Mouse (Mus musculus) adrenal gland, adult 2 months (tissue): ENCODE results near the gene Gm5431. TPM values are rescaled to one million over a fixed set of nuclear protein-coding genes. Genes with fewer than 3 reads are reported as not detected.
"Not testable (repeated sequence)": the region's sequence is repeated elsewhere in the genome, so short reads cannot be mapped to it uniquely, and the experiment has no call there.

Experiments used
- DNase-seq: peaks from one replicate; pipeline ENCODE4 v3.0.0; 2021
- long read RNA-seq: library from polyadenylated mRNA; stranded (forward); transcript quantifications from one replicate; pipeline ENCODE4 v2.0.0, GENCODE M21; 2021
- polyA plus RNA-seq: library from polyadenylated mRNA; depleted of rRNA; stranded (reverse); fragments of >200 nt; gene quantifications from 2 replicates; pipeline ENCODE4 v1.2.3, GENCODE M21; 2012; rRNA removed
- total RNA-seq, 2 experiments: library from RNA; stranded (reverse); gene quantifications; 2 replicates each; pipeline ENCODE4 v1.2.3; 2021

Gene Gm5431
- total RNA-seq (1 to 10 TPM; 1.8 to 2.9 TPM), polyA plus RNA-seq (0.09 and 0.12 TPM in 2 replicates)
- long read RNA-seq = 0 reads

DNA sequence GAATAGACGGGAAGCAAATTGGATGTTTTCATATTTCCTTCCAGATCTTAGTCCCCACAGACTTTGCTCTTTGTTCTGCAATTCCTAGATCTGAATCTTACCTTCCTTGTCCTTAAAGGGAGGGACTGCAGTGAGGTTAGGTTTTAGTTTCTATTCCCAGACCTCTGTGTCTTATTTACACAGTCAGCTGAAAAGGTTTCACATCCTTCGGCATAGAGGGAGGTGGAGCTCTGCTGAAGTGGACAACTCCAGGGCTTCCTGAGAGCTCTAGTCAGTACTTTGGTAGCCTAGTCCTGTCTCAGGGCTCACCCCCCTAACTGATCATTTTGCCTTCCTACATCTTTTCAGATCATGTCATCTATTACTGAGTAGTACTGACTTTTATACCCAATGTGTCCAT, at the start of gene Gm5431:
Gm5431 (minus strand) TSS at position 194 of the 400 bp plus-strand sequence.
- DNase-seq = no peak

DNA sequence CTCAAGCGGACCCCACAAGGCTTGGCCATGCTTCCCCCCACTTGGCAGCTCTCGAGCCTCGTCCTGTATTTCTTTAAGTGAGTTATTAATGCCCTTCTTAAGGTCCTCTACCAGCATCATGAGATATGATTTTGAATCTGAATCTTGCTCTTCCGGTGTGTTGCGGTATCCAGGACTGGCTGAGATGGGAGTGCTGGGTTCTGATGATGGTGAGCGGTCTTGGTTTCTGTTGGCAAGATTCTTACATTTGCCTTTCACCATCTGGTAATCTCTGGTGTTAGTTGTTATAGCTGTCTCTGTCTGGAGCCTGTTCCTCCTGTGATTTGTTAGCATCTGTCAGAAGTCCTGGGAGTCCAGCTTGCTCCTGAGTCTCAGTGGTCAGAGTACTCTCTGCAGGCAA, 44.1 kb upstream of the Gm5431 start, which contains the start of gene Psme2b:
Psme2b (minus strand) TSS at position 101 of the 400 bp plus-strand sequence.
- DNase-seq = not testable (repeated sequence)

DNA sequence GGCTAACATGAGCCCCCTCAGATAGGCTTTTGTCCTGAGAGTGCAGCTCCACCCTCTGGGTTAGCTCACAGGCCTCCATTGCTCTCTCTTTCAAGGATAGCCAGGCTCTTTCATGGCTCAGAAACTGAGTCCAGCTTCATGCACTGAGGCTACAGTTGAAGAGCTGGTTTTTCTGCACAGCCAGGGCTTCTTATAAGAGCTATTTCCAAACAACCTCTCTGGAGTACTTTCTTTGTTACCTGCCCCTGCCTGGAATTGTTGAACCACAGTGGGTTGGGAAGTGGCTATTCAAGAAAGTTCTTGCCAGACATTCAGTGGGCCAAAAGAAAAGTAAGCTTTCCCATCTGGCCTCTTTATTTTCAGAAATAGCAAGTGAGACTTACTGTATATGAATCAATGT, 37.3 kb upstream of the Gm5431 start:
- DNase-seq = not testable (repeated sequence)

DNA sequence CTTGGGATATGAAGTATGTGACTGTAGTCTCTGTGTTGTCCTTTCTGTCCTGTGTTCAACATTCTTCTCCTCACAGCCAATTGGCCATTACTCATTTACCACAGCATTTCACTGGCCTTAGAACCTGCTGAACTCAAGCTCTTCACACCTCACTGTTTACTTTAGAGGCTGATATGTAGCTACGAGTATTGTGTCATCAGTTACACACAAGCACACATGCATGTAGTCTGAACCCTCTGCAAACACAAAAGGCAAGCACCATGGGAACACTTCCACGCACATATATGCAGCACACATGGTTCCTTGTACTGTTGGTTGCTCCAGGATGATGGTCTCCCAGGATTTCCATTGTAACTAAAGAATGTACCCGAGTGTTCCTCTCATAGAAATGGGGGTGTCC, 33.3 kb upstream of the Gm5431 start:
- not testable (repeated sequence) for DNase-seq

DNA sequence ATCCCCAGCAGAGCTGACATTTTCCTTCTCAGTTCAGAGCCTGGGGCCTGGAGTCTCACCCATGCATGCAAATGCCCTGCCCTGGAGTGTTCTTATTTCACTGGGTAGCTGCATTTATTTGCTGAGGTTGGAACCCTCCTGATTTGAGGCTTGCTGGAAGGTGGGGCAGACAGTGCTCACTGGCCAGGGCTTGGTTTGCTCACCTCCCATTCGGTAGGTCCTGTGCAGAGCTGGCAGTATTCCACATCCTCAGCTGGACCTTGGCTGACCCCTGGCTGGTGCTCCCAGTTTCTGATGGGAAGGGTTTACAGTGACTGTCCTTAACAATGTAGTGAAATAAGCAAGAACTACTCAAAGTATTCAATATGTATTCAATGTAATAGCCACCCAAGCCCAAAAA, 31.9 kb upstream of the Gm5431 start:
- not testable (repeated sequence) for DNase-seq

DNA sequence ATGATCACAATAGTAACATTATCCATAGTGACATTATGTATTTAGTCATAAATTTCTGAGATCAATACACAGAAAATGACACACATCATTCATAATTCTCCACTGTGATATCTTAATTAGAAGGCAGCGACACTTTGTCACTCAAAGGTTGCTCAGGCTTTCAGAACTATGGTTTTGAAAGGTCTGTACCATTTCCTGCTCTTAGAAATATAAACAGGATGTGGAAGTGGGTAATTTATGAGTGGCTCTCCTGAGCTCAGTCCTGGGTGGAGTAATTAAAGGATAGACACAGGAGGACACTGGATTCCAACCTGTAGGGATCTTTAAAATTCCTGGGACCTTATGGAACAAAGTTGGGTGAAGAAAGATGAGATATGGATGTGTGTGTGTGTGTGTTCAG, 31.4 kb upstream of the Gm5431 start:
- not testable (repeated sequence) for DNase-seq

DNA sequence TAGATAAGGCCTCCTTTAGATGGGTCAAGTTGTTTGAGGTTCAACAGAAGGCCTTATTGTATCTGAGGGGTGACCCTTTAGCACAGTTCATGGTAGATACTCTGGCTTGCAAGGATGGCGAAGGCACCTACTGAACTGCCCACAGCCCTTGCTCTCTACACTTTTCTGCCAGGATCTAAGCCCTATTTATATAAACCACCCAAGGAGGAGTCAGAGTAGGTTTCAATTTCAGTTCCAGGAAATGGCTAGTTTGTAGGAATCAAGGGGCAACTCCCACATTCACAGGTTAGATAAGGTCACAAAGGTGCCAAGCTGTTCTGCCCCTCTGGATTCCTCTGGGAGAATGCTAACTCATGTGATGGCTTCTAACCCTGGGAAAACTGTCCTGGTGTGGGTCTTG, 26.1 kb upstream of the Gm5431 start:
- not testable (repeated sequence) for DNase-seq

DNA sequence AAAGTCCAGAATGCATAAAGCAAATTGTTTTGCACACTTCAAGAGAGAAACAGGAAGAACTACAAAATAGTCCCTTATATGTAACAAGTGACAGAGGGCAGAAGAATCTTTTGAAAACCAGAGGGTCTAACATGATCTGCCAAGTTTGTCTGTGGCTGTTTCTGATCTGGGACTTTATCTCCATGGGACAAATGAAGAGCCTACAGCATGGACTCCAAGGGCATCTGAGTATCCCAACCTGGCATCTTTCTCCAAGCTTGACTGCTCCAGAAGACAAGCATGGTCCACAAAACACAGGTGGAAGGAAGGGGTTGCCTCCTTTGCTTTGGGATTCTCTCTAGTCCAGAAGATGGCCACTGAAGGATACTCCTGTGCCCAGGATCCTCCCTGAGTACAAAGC, 24.4 kb upstream of the Gm5431 start:
- not testable (repeated sequence) for DNase-seq

DNA sequence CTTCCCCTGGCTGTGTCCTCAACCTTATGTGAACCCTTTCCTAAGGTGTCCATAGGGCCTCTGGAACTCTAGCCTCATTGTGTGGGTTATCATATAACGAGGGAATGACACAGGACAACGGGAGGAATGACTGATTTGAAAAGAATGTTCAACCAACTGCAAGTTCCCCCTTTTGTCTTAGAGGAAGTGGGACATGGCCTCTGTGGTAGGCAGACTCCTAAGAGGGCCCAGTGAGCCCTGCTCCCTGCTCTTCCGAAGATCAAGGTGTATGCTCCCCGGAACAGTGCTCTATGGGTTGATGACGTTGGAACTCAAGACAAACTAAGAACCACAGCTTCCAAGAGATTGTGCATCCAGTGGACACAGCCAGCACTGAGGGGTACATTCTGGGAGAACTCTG, 21.8 kb upstream of the Gm5431 start:
- DNase-seq = not testable (repeated sequence)

DNA sequence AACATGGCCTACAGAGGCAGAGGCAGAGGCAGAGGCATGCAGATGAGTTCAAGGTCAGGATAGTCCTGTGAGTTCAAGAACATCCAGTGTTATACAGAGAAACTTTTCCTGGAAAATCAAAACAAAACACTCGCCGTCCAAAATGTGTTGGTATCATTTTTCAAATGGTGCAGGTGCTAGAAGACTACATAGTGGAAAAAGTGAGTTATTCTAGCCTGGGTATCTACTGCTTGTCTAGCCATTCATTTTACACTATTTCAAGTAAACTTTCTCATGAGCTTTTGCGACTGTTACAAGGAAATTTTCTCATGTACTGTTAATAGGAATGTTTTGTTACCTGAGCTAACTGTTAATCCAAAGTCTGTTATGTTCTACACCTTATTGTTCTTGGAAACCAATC, 16.4 kb upstream of the Gm5431 start:
- DNase-seq = no peak

DNA sequence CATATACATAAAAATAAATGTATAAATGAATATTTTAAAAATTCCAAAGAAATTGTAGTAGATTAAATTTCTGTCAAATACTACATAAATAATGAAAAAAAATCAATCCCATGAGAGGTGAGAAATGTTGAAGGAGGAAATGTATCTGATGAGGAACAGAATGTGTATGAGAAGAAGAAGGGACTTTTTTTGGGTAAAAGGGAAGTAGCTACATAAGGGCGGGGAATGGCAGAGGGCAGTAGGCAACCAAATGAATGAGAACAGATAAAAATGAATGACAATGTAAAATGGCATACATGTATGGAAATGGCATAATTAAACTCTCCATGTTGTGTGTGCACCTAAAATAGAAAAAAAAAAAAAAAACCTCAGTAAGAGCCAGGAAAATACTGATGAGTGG, 11.6 kb upstream of the Gm5431 start:
- DNase-seq = no peak

DNA sequence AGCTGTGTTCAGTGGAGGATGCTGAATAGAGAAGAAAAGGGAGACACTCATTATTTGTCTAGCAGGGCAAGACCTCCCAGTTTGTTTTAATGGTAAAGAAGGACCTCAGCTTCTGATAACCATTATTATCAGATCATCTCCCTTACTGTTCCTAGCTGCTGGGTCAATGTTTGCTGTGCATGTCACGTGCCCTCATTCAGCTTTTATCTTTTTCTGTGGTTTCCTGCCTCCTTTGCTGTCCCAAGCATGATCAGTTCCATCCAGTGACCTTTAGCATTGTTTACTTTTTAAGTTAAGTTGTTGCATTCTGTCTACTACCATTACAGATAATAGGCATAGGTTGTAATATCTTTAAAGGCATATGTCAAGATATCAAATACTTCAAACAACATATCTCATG, 6.4 kb upstream of the Gm5431 start:
- DNase-seq = no peak

DNA sequence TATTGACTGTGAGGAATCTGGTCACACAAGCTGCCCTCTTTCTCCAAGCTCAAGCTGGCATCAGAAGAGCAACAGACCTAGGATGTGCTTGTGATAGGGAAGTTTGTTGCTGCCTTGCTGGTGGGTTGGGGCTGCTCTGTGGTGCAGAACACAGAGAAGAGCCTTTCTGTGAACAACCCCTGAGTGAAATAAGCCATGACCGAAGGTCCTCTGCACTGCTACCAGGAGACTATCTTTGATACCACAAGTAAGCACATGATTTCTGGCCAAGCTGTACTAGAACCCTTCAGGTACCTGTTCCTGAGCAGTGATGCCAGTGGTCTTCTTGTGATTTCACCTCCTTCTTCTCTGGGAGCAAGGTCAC, 465 bp downstream of the Gm5431 start:
- DNase-seq = not testable (repeated sequence)

DNA sequence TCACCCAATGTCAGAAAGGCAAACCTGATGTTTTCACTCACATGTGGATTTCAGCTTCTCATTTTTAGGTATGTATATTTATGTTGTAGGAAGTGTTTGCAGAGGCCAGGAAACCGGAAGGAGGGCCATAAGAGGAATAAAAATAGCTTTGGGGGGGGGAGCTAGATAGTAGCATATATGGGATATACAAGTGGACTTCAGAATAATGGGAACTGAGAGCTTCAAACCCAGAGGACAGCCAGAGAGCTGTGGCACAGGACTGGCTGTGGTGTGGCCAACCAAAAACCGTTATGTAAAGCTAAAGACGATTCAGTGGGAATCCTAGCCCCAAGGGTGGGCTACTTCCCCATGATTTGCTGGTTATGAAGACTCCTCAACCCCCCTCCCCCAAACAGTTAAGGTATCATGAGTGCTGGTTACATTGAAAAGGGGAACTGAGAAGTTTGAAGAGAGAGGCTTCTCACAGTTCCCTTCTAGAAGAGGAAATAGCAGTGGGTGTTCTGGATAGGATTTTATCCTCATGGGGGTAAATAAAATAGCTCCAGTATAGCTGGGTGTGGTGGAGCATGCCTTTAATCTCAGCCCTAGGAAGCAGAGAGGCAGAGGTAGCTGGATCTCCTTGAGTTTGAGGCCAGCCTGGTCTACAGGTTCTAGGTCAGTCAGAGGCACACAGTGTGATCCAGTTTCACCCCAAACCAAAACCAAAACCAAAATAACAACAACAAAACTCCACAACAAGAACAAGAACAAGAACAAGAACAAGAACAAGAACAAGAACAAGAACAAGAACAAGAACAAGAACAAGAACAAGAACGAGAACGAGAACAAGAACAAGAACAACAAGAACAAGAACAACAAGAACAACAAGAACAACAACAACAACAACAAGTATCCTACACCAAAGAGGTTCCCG, 1.1 kb downstream of the Gm5431 start:
- DNase-seq = not testable (repeated sequence)

DNA sequence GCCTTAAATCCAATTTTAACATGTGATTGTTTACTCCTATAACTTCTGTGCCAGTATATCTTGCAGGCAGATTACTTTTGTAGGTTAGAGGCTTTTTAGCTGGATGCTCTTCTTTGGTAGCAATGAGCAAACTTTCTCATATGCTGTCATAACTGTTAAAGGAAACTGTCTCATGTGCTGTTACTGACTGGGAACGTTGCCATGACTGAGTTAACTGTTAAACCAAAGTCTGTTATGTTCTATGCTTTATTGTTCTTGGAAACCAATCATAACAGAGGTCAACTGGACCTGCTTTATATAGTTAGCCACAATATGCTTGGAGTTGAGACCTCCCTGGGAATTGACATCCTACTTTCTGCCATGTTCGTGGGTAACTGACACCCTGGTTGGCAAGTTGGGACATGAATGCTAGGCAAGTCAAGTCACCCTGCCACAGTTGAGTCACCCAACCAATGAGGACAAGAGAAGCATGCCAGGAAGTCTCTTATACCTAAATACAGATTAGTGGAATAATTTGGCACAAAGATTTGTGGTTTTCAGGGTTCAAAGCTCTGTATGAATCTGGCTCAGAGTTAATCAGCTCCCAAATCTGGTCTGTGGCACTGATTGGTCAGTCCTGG, 3.1 kb downstream of the Gm5431 start:
- DNase-seq = no peak

DNA sequence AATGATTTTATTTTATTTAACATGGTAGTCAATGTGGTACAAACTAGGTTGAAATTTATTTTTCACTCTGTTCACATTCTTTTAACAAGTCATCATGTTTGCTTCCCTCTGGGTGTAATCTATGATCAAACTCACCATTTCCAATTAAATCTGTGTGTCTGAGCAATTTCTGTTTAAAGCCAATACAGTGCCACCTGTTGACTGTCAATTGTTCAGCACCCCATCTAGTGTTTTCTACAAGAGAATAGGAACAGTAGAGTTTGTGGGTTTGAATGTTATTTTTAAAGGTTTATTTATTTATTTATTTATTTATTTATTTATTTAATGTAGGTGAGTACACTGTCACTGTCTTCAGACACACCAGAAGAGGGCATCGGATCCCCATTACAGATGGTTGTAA, 25.3 kb downstream of the Gm5431 start:
- no peak for DNase-seq

DNA sequence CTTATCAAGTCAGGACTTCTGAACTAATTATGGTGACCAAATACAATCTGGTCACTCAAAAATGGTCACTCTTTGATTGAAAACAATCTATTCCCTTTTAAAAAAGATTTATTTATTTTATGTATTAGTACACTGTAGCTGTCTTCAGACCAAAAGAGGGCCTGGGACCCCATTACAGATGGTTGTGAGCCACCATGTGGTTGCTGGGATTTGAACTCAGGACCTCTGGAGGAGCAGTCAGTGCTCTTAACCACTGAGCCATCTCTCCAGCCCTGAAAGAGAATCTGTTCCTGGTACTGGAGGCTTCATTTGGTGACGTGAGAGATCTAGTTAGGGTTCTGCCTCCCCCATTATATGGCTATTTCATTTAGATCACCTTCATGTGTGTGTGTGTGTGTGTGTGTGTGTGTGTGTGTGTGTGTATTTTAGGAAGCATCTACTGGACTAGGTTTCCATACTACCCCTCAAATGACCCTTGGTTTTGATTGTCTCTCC, 26.6 kb downstream of the Gm5431 start:
- not testable (repeated sequence) for DNase-seq

DNA sequence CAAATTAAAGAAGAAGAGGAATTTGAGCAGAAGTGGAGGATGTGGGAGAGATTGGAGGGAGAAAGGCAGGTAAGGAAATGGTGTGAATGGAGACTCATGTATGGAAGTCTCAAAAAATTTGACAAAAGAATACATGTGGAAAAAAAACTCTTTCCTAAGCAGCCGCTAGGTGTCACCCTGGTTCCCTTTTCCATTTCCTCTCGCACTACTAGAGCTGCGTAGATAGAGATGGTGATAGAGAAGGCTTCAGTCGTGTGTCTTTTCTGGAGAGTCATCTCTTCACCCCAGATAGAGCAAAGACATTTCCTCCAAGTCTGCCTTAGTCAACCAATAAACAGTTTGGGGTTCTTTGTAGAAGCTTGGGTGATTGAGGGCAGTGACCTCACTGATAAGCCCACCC, 27.5 kb downstream of the Gm5431 start:
- DNase-seq = peak; percentile 52

DNA sequence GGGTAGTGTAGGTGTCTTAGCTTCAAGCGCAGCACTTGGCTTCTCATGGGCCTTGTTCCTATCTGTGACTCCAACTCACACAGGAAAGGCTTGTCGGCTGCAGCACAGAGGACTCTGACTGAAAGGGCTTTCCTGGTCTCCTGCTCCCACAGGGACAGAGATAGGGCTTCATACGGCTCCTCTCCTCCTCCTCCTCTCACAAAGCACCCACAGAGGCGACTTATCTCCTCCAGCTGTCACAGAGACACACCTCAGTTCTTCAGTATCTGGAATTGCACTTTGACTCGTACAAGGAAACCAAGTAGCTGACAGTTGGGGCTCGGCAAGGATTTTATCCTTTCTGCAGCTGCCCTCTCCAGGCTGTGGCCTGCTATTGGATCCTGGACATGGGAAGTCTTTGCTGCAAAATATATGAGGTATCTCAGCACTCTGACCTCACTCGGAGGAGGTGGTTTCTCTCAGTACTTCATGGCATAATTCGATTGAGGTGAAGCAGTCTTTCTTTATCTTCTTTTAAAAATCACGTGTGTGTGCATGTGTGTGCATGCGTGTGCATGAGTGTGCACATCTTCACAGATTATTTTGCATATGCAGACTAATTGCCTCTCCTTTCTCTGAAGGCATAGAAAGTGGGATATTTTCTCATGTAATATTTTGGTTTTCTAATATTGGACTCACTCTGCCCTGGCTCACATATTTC, 28.3 kb downstream of the Gm5431 start:
- no peak for DNase-seq

DNA sequence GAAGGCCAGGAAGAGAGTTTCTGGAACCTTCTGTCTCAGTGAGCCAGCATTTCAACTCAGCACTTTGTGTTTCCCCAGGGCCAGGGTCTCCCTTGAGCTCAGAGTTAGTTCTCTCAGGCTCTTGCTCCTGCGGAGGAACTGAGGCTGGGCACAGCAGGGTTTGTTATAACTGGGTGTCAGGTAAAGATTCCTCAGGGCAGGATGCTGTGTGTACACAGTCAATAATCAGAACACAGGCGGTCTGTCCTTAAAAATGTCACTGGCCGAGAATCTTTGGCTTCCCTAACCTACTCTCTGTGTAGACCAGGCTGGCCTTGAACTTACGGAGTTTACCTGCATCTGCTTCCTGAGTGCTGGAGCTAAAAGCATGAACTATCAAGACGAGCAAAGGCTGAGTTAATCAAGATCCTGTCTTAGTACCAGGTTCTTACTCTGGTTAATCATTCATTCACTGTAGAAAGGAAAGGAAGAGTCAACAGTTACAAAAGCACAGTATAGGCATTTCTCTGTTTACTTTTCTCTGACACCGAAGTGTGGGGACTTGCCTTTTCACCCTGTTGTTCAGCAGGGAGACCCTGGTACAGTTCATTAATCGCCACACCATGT, 29.2 kb downstream of the Gm5431 start:
- DNase-seq = peak; percentile 19

DNA sequence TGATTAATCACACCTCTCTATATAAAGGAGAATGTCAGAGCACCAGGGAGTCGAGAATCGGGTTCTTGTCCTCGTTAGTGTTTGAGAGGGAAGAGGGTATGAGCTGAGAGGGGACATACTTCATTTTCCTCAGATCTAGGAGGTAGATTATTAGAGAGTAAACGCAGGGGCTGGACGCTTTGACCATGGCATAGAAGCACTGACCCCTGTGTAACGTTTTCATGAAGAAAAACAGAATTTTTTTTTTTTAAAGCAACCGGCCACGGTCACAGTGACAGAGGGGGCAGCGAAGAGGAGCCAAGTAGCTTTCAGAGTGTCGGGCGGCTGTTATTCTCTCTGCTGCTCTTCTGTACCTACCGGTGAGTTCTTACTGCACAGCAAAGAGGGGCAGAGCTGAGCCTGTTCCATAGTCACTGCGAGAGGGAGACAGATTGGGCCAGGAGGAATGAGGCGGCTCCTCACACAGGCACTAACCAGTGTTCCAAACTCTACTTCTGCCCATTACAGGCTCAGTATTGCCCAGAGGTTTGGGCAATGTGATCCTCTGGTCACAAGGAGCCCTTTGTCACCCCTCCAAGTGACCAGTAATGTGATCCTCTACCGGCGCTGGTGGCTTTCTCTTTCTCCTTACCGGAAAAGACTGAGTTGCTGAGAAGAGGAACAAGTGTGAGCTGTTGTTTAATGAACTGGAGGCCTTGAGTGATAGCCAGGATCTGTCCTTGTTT, 30.0 kb downstream of the Gm5431 start:
- peak; percentile 76 for DNase-seq
